Comparison of ENCODE assay signal across 15 mouse cellular contexts in the genomic region with DNA sequence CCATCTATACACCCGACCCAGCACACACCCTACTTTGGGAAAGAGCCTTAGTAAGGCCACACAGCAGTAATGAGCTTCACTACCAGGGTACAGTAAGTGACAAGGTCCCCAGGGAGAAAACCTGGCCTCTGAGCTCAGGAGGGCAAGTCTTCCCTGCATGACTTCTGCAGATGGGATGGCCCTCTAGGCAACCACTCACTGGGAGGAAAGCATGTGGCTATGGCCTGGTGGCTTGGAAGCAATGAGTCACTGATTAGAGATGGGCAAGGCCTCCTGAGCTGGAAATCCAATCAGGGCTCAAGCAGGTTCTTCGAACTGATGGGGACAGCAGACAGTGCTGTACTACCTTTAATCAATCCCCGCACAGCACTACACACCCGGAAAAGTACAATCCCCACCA. TPM values are rescaled to one million over a fixed set of nuclear protein-coding genes. Genes with fewer than 3 reads are reported as not detected.
DNase-seq lines count a peak whose midpoint lies in the region; ATAC-seq and TF ChIP-seq lines count a peak whose summit lies in the region.
"Had no signal": no experiment of that assay in that cellular context is flagged by ENCODE, and none has a peak within 500 bp of the region (broad histone marks: within the 10 kb centered on the region; RNA-seq: fewer than 3 reads in every experiment).

No protein-coding gene starts in this region.

- peaks cover 8% of the 10 kb centered on the region for H3K79me2 ChIP-seq in heart, adult 2 months (replicated peaks; ENCODE audit: control insufficient read depth, insufficient read depth, low read length)

- no peak overlapping the region for H3K4me2 ChIP-seq in limb, embryonic 13.5 days (replicated peaks)
- H3K4me2 ChIP-seq: lung, embryonic 15.5 days had no signal

- peak overlapping the region; percentile 69; the same call in 1 of the 2 replicates for H3K27ac ChIP-seq in heart, adult 2 months
- H3K27ac ChIP-seq in limb, embryonic 13.5 days = no peak overlapping the region
- H3K27ac ChIP-seq in limb, embryonic 10.5 days = no peak overlapping the region
- H3K27ac ChIP-seq: lung, embryonic 15.5 days had no signal

- H3K4me1 ChIP-seq in heart, adult 2 months (ENCODE audit: control insufficient read depth, insufficient read depth, low read length) = peaks cover 32% of the 10 kb centered on the region
- H3K4me1 ChIP-seq in limb, embryonic 13.5 days = peaks cover 44% of the 10 kb centered on the region
- peaks cover 44% of the 10 kb centered on the region for H3K4me1 ChIP-seq in limb, embryonic 10.5 days

- TF ChIP-seq EP300 in heart, adult 2 months (IDR thresholded peaks at IDR 0.05; ENCODE audit: insufficient read depth, low read depth, low read length) = 0 out of 2 replicates have a peak, but pooled peaks have one; percentile 16

- TF ChIP-seq CTCF in heart, adult 2 months (IDR thresholded peaks at IDR 0.05) = no peak

- DNase-seq in adrenal gland, adult 2 months = peak; percentile 76
- DNase-seq in adrenal gland, postnatal 4 days (ENCODE audit: low spot score in 2 of 2) = no peak
- peak in 1 of 2 experiments; percentile 45 for DNase-seq in heart, adult 2 months
- DNase-seq in heart, postnatal 36 days = no peak
- no peak for DNase-seq in limb, embryonic 10.5 days (ENCODE audit: low spot score)
- DNase-seq in adrenal gland, postnatal 36 days = peak; percentile 55 to 58
- no peak for DNase-seq in frontal cortex, postnatal 36 days (ENCODE audit: low spot score in 2 of 2)
- DNase-seq: embryo, embryonic 11 days; thymus, adult 2 months had no signal

- intact Hi-C loops in heart, adult 2 months (cut with DNase I) = loop anchor here (2.0 to 10.0 kb wide), 3 partner anchors 17 to 313 kb away; a partner anchor contains a TSS
- intact Hi-C loops in heart, postnatal 36 days (cut with DNase I) = loop anchor here (2.0 to 10.0 kb wide), 2 partner anchors 17 to 323 kb away; a partner anchor contains a TSS

- H3K36me3 ChIP-seq in heart, adult 2 months (ENCODE audit: control insufficient read depth, insufficient read depth, low read length) = peaks cover 7% of the 10 kb centered on the region; the same call in 1 of the 2 replicates
- H3K36me3 ChIP-seq in limb, embryonic 13.5 days = peaks cover 77% of the 10 kb centered on the region
- H3K36me3 ChIP-seq in limb, embryonic 10.5 days = peaks cover 84% of the 10 kb centered on the region

- 53% methylated on average over 4 of the region's 4 CpGs for WGBS in heart, adult 2 months
- WGBS in limb, embryonic 13.5 days = 87% methylated on average over 4 of the region's 4 CpGs
- 89% methylated on average over 4 of the region's 4 CpGs for WGBS in limb, embryonic 10.5 days

- H3K27me3 ChIP-seq in heart, adult 2 months (ENCODE audit: control insufficient read depth, insufficient read depth, low read length) = no peaks in the 10 kb centered on the region
- H3K27me3 ChIP-seq in limb, embryonic 13.5 days = no peaks in the 10 kb centered on the region
- no peaks in the 10 kb centered on the region for H3K27me3 ChIP-seq in limb, embryonic 10.5 days (ENCODE audit: low read depth, poor library complexity, severe bottlenecking)
- H3K27me3 ChIP-seq: lung, embryonic 15.5 days had no signal

- no peak for ATAC-seq in limb, embryonic 13.5 days (ENCODE audit: low FRiP score, low read depth)

- no peaks in the 10 kb centered on the region for H3K9me3 ChIP-seq in limb, embryonic 13.5 days
- no peaks in the 10 kb centered on the region for H3K9me3 ChIP-seq in limb, embryonic 10.5 days (replicated peaks)
- H3K9me3 ChIP-seq: lung, embryonic 15.5 days had no signal

- no peak overlapping the region for H3K4me3 ChIP-seq in heart, adult 2 months
- H3K4me3 ChIP-seq in limb, embryonic 13.5 days = no peak overlapping the region
- no peak overlapping the region for H3K4me3 ChIP-seq in limb, embryonic 10.5 days
- H3K4me3 ChIP-seq: lung, embryonic 15.5 days had no signal

- H3K9ac ChIP-seq in heart, adult 2 months (ENCODE audit: low read depth, low read length) = no peak overlapping the region
- 0 out of 2 replicates have a peak overlapping the region, but pooled peaks have one; percentile 19 for H3K9ac ChIP-seq in limb, embryonic 13.5 days
- H3K9ac ChIP-seq: lung, embryonic 15.5 days had no signal

- no peak for TF ChIP-seq POLR2A in heart, adult 2 months (IDR thresholded peaks at IDR 0.05; ENCODE audit: insufficient read depth, low read depth, low read length)

RNA-seq across cellular contexts. Expression of a gene that starts 4.9 kb away (rescaled TPM):
- 100 to 1,000 TPM in 1 of 2 experiments, 10 to 100 TPM in 1; 85.6 to 101 TPM for total RNA-seq in adrenal gland, adult 2 months (2021)
- polyA plus RNA-seq in adrenal gland, adult 2 months (2012; rRNA removed) = 142 and 144 TPM in 2 replicates
- 100 to 1,000 TPM; 106 to 111 TPM for total RNA-seq in adrenal gland, postnatal 4 days (2021)
- 10 to 100 TPM; 51.8 to 64.4 TPM for total RNA-seq in heart, adult 2 months (2021)
- polyA plus RNA-seq in heart, adult 2 months (2012; rRNA removed) = 52.4 and 57.7 TPM in 2 replicates
- 10 to 100 TPM; 59.3 to 61.7 TPM for total RNA-seq in heart, postnatal 36 days (2021)
- polyA plus RNA-seq in limb, embryonic 13.5 days (2015; fragmentation: Nextera tagmentation; extraction: Ambion mirVana) = 74.3 and 76.0 TPM in 2 replicates
- 95.2 and 97.8 TPM in 2 replicates for polyA plus RNA-seq in limb, embryonic 10.5 days (2016; fragmentation: Nextera tagmentation; extraction: Ambion mirVana)
- total RNA-seq in adrenal gland, postnatal 36 days (2021) = 100 to 1,000 TPM in 1 of 2 experiments, 10 to 100 TPM in 1; 86.0 to 106 TPM

RNA-seq across cellular contexts. Expression of a gene that starts 8.2 kb away (rescaled TPM):
- not detected for total RNA-seq in adrenal gland, adult 2 months (2021)
- not detected in 2 replicates for polyA plus RNA-seq in adrenal gland, adult 2 months (2012; rRNA removed)
- total RNA-seq in adrenal gland, postnatal 4 days (2021) = not detected
- total RNA-seq in heart, adult 2 months (2021) = not detected
- polyA plus RNA-seq in heart, adult 2 months (2012; rRNA removed) = not detected in 2 replicates
- not detected for total RNA-seq in heart, postnatal 36 days (2021)
- polyA plus RNA-seq in limb, embryonic 13.5 days (2015; fragmentation: Nextera tagmentation; extraction: Ambion mirVana) = 0.33 TPM in 1 of 2 replicates, not detected in the other
- polyA plus RNA-seq in limb, embryonic 10.5 days (2016; fragmentation: Nextera tagmentation; extraction: Ambion mirVana) = 0.11 and 0.19 TPM in 2 replicates
- total RNA-seq in adrenal gland, postnatal 36 days (2021) = not detected
- total RNA-seq: granulocyte monocyte progenitor cell, adult 5-6 weeks had no signal
- polyA plus RNA-seq: C2C12; limb, embryonic 14.5 days; small intestine, adult 2 months had no signal

RNA-seq across cellular contexts. Expression of a gene that starts 17.0 kb away (rescaled TPM):
- 10 to 100 TPM; 53.2 to 60.9 TPM for total RNA-seq in adrenal gland, adult 2 months (2021)
- polyA plus RNA-seq in adrenal gland, adult 2 months (2012; rRNA removed) = 86.9 and 97.4 TPM in 2 replicates
- 10 to 100 TPM; 53.3 to 60.8 TPM for total RNA-seq in adrenal gland, postnatal 4 days (2021)
- 10 to 100 TPM; 11.0 TPM for total RNA-seq in heart, adult 2 months (2021)
- 22.4 and 23.1 TPM in 2 replicates for polyA plus RNA-seq in heart, adult 2 months (2012; rRNA removed)
- 10 to 100 TPM; 14.5 to 15.7 TPM for total RNA-seq in heart, postnatal 36 days (2021)
- 69.4 and 71.7 TPM in 2 replicates for polyA plus RNA-seq in limb, embryonic 13.5 days (2015; fragmentation: Nextera tagmentation; extraction: Ambion mirVana)
- 59.8 and 67.0 TPM in 2 replicates for polyA plus RNA-seq in limb, embryonic 10.5 days (2016; fragmentation: Nextera tagmentation; extraction: Ambion mirVana)
- 10 to 100 TPM; 50.9 to 59.0 TPM for total RNA-seq in adrenal gland, postnatal 36 days (2021)

RNA-seq across cellular contexts. Expression of a gene that starts 19.1 kb away (rescaled TPM):
- total RNA-seq in adrenal gland, adult 2 months (2021) = not detected
- polyA plus RNA-seq in adrenal gland, adult 2 months (2012; rRNA removed) = 0.10 TPM in 1 of 2 replicates, not detected in the other
- total RNA-seq in adrenal gland, postnatal 4 days (2021) = not detected
- under 1 TPM in 1 of 2 experiments, not detected in 1; 0.16 TPM for total RNA-seq in heart, adult 2 months (2021)
- polyA plus RNA-seq in heart, adult 2 months (2012; rRNA removed) = not detected in 2 replicates
- total RNA-seq in heart, postnatal 36 days (2021) = not detected
- polyA plus RNA-seq in limb, embryonic 13.5 days (2015; fragmentation: Nextera tagmentation; extraction: Ambion mirVana) = 2.6 and 4.5 TPM in 2 replicates
- polyA plus RNA-seq in limb, embryonic 10.5 days (2016; fragmentation: Nextera tagmentation; extraction: Ambion mirVana) = 0.81 TPM in 1 of 2 replicates, not detected in the other
- not detected for total RNA-seq in adrenal gland, postnatal 36 days (2021)
- total RNA-seq: granulocyte monocyte progenitor cell, adult 5-6 weeks had no signal
- polyA plus RNA-seq: thymus, adult 2 months had no signal

RNA-seq across cellular contexts. Expression of a gene that starts 19.2 kb away (rescaled TPM):
- not detected for total RNA-seq in adrenal gland, adult 2 months (2021)
- polyA plus RNA-seq in adrenal gland, adult 2 months (2012; rRNA removed) = 0.44 TPM in 1 of 2 replicates, not detected in the other
- total RNA-seq in adrenal gland, postnatal 4 days (2021) = 1 to 10 TPM in 1 of 2 experiments, under 1 TPM in 1; 0.62 to 2.3 TPM
- total RNA-seq in heart, adult 2 months (2021) = under 1 TPM in 1 of 2 experiments, not detected in 1; 0.39 TPM
- 0.50 and 0.78 TPM in 2 replicates for polyA plus RNA-seq in heart, adult 2 months (2012; rRNA removed)
- total RNA-seq in heart, postnatal 36 days (2021) = not detected
- polyA plus RNA-seq in limb, embryonic 13.5 days (2015; fragmentation: Nextera tagmentation; extraction: Ambion mirVana) = 126 and 145 TPM in 2 replicates
- polyA plus RNA-seq in limb, embryonic 10.5 days (2016; fragmentation: Nextera tagmentation; extraction: Ambion mirVana) = 1.1 and 5.0 TPM in 2 replicates
- under 1 TPM; 0.50 to 0.56 TPM for total RNA-seq in adrenal gland, postnatal 36 days (2021)
- polyA plus RNA-seq: small intestine, adult 2 months had no signal

Comparison
In these comparisons a context has a peak if more than half of its experiments do, and no peak if none do; other contexts are left out.
1. DNase-seq: peak in adrenal gland, adult 2 months (single experiment) and adrenal gland, postnatal 36 days (2 of 2); none in adrenal gland, postnatal 4 days (0 of 2), heart, postnatal 36 days (0 of 2), limb, embryonic 10.5 days (single experiment) and frontal cortex, postnatal 36 days (0 of 2).